In genomic region chr4:150758467-150759237, GRCm38 (mm10) we compare ENCODE assay signal across 9 mouse cellular contexts.
DNase-seq lines count a peak whose midpoint lies in the region; ATAC-seq and TF ChIP-seq lines count a peak whose summit lies in the region.
"Had no signal": no experiment of that assay in that cellular context is flagged by ENCODE, and none has a peak within 500 bp of the region (broad histone marks: within the 10 kb centered on the region; RNA-seq: fewer than 3 reads in every experiment).

No protein-coding gene starts in this region.

- H3K4me3 ChIP-seq in embryonic facial prominence, embryonic 12.5 days = no peak overlapping the region
- H3K4me3 ChIP-seq in kidney, adult 2 months (ENCODE audit: insufficient read depth, low read depth, low read length) = no peak overlapping the region
- no peak overlapping the region; the same call in 1 of the 2 replicates for H3K4me3 ChIP-seq in midbrain, embryonic 12.5 days
- H3K4me3 ChIP-seq: liver, embryonic 13.5 days had no signal

- peak overlapping the region; percentile 45 for H3K9ac ChIP-seq in embryonic facial prominence, embryonic 12.5 days
- H3K9ac ChIP-seq in midbrain, embryonic 12.5 days (replicated peaks) = peak overlapping the region; percentile 25; the same call in 1 of the 2 replicates
- H3K9ac ChIP-seq: liver, embryonic 13.5 days had no signal

- DNase-seq in adrenal gland, postnatal 14 days = peak; percentile 56
- DNase-seq in adrenal gland, adult (ENCODE audit: inconsistent age in 2 of 2, low spot score in 1 of 2) = no peak
- DNase-seq in kidney, adult 2 months = peak; percentile 59
- DNase-seq in layer of hippocampus, adult 18-20 months (ENCODE audit: low spot score in 2 of 2) = no peak
- DNase-seq: liver, embryonic 13.5 days had no signal

- H3K27me3 ChIP-seq in embryonic facial prominence, embryonic 12.5 days = no peaks in the 10 kb centered on the region
- H3K27me3 ChIP-seq in kidney, adult 2 months (replicated peaks; ENCODE audit: control insufficient read depth, insufficient read depth, low read length) = no peaks in the 10 kb centered on the region
- no peaks in the 10 kb centered on the region for H3K27me3 ChIP-seq in midbrain, embryonic 12.5 days
- H3K27me3 ChIP-seq: liver, embryonic 13.5 days had no signal

- no peak for TF ChIP-seq POLR2A in kidney, adult 2 months (IDR thresholded peaks at IDR 0.05; ENCODE audit: low read depth, low read length)

- H3K4me1 ChIP-seq in embryonic facial prominence, embryonic 12.5 days = peaks cover 20% of the 10 kb centered on the region
- peaks cover 4% of the 10 kb centered on the region; the same call in 1 of the 2 replicates for H3K4me1 ChIP-seq in kidney, adult 2 months (ENCODE audit: control insufficient read depth, insufficient read depth, low read length)
- H3K4me1 ChIP-seq in midbrain, embryonic 12.5 days = peaks cover 22% of the 10 kb centered on the region

- H3K9me3 ChIP-seq in embryonic facial prominence, embryonic 12.5 days = no peaks in the 10 kb centered on the region
- no peaks in the 10 kb centered on the region for H3K9me3 ChIP-seq in midbrain, embryonic 12.5 days
- H3K9me3 ChIP-seq: liver, embryonic 13.5 days had no signal

- peak overlapping the region; percentile 85 for H3K27ac ChIP-seq in embryonic facial prominence, embryonic 12.5 days
- H3K27ac ChIP-seq in kidney, adult 2 months (ENCODE audit: insufficient read depth, low read depth, low read length) = peak overlapping the region; percentile 73
- H3K27ac ChIP-seq in midbrain, embryonic 12.5 days (replicated peaks) = peak overlapping the region; percentile 76
- H3K27ac ChIP-seq: liver, embryonic 13.5 days had no signal

- peak; percentile 57 for ATAC-seq in embryonic facial prominence, embryonic 12.5 days (ENCODE audit: insufficient number of reproducible peaks, insufficient read depth, low FRiP score, low TSS enrichment)
- ATAC-seq in midbrain, embryonic 12.5 days (ENCODE audit: low FRiP score, low read depth) = peak; percentile 71
- ATAC-seq in megakaryocyte-erythroid progenitor cell, adult 5-6 weeks (replicated peaks; ENCODE audit: low FRiP score, low TSS enrichment, poor library complexity, severe bottlenecking) = no peak
- no peak for ATAC-seq in CD4-positive, CD25-positive, alpha-beta regulatory T cell, adult 4 months

- H3K4me2 ChIP-seq in embryonic facial prominence, embryonic 12.5 days (replicated peaks) = peak overlapping the region; percentile 22
- peak overlapping the region; percentile 38 for H3K4me2 ChIP-seq in midbrain, embryonic 12.5 days (replicated peaks)
- H3K4me2 ChIP-seq: liver, embryonic 13.5 days had no signal

- 10% methylated on average over 15 of the region's 15 CpGs for WGBS in embryonic facial prominence, embryonic 12.5 days
- 37% methylated on average over 15 of the region's 15 CpGs for WGBS in kidney, adult 2 months
- 13% methylated on average over 15 of the region's 15 CpGs for WGBS in midbrain, embryonic 12.5 days

- H3K36me3 ChIP-seq in embryonic facial prominence, embryonic 12.5 days = no peaks in the 10 kb centered on the region
- no peaks in the 10 kb centered on the region for H3K36me3 ChIP-seq in kidney, adult 2 months (ENCODE audit: control insufficient read depth, insufficient read depth, low read length)
- H3K36me3 ChIP-seq in midbrain, embryonic 12.5 days = no peaks in the 10 kb centered on the region
- H3K36me3 ChIP-seq: liver, embryonic 13.5 days had no signal

- TF ChIP-seq CTCF in kidney, adult 2 months (conservative IDR thresholded peaks at IDR 0.05; ENCODE audit: insufficient read depth, insufficient read length, low read depth, low read length) = no peak

Comparison
In these comparisons a context has a peak if more than half of its experiments do, and no peak if none do; other contexts are left out.
1. DNase-seq: peak in adrenal gland, postnatal 14 days (single experiment) and kidney, adult 2 months (single experiment); none in adrenal gland, adult (0 of 2) and layer of hippocampus, adult 18-20 months (0 of 2).
2. ATAC-seq: peak in embryonic facial prominence, embryonic 12.5 days (single experiment) and midbrain, embryonic 12.5 days (single experiment); none in megakaryocyte-erythroid progenitor cell, adult 5-6 weeks (single experiment) and CD4-positive, CD25-positive, alpha-beta regulatory T cell, adult 4 months (single experiment).
3. Peak in every context shown above with its lines, with median percentiles within 50 percentile points of each other: H3K27ac ChIP-seq.